Mouse (Mus musculus) neural tube, embryonic 11.5 days (tissue): ENCODE results near the gene Grtp1. TPM values are rescaled to one million over a fixed set of nuclear protein-coding genes. Genes with fewer than 3 reads are reported as not detected.

Source experiments
- ATAC-seq: fragments of 200-750 bp; cut with Nextera tagmentation; 2 replicates; pipeline ENCODE4 v1.8.0; 2017; ENCODE audit warnings: moderate number of reproducible peaks, mild to moderate bottlenecking, moderate TSS enrichment, moderate library complexity; ENCODE audit not compliant: insufficient read depth, low FRiP score, low TSS enrichment
- DNase-seq: peaks from one replicate; pipeline ENCODE4 v3.0.0-alpha.2; 2015; ENCODE audit warnings: low spot score
- H3K27ac ChIP-seq: fragments of 300-500 bp; sonication (generic); 2 replicates; pipeline ENCODE4 v1.5.1; 2014; ENCODE audit warnings: low read depth, mild to moderate bottlenecking, low read length
- H3K27me3 ChIP-seq: fragments of 300-500 bp; sonication (generic); 2 replicates; pipeline ENCODE4 v1.6.1; 2014; ENCODE audit warnings: mild to moderate bottlenecking, low read length, mixed read lengths; ENCODE audit not compliant: control insufficient read depth, insufficient read depth
- H3K36me3 ChIP-seq: fragments of 300-500 bp; sonication (generic); 2 replicates; pipeline ENCODE4 v1.6.1; 2014; ENCODE audit warnings: mild to moderate bottlenecking, low read length, moderate library complexity, mixed read lengths; ENCODE audit not compliant: control insufficient read depth, insufficient read depth
- H3K4me1 ChIP-seq: fragments of 300-500 bp; sonication (generic); 2 replicates; pipeline ENCODE4 v1.6.1; 2014; ENCODE audit warnings: low read length, mixed read lengths; ENCODE audit not compliant: control insufficient read depth, insufficient read depth
- H3K4me2 ChIP-seq: fragments of 300-500 bp; sonication (generic); 2 replicates; pipeline ENCODE4 v1.6.1; 2014; ENCODE audit warnings: low read depth, mild to moderate bottlenecking, moderate library complexity
- H3K4me3 ChIP-seq: fragments of 300-500 bp; sonication (generic); 2 replicates; pipeline ENCODE4 v1.5.1; 2014; ENCODE audit warnings: low read depth, low read length
- H3K9ac ChIP-seq: fragments of 300-500 bp; sonication (generic); 2 replicates; pipeline ENCODE4 v1.6.1; 2014; ENCODE audit warnings: mild to moderate bottlenecking, low read length
- H3K9me3 ChIP-seq: fragments of 300-500 bp; sonication (generic); 2 replicates; pipeline ENCODE4 v1.6.1; 2016; ENCODE audit warnings: low read length; ENCODE audit not compliant: control insufficient read depth
- WGBS: fragments of 180-500 bp; shearing (Covaris S2); extraction: QIAGEN DNeasy Blood & Tissue Kit; methylation state at CpG from one replicate; pipeline ENCODE4 v1.1.7; 2014; 5-methylcytosine and 5-hydroxymethylcytosine counted together
- polyA plus RNA-seq: library from polyadenylated mRNA; unstranded; fragments of >200 nt; fragmentation: Nextera tagmentation; extraction: Ambion mirVana; gene quantifications from 2 replicates; pipeline ENCODE4 v1.2.1, GENCODE M21; 2014

Grtp1 gene
- polyA plus RNA-seq, 1 experiment from 2014 or later: 13.8 TPM

DNA sequence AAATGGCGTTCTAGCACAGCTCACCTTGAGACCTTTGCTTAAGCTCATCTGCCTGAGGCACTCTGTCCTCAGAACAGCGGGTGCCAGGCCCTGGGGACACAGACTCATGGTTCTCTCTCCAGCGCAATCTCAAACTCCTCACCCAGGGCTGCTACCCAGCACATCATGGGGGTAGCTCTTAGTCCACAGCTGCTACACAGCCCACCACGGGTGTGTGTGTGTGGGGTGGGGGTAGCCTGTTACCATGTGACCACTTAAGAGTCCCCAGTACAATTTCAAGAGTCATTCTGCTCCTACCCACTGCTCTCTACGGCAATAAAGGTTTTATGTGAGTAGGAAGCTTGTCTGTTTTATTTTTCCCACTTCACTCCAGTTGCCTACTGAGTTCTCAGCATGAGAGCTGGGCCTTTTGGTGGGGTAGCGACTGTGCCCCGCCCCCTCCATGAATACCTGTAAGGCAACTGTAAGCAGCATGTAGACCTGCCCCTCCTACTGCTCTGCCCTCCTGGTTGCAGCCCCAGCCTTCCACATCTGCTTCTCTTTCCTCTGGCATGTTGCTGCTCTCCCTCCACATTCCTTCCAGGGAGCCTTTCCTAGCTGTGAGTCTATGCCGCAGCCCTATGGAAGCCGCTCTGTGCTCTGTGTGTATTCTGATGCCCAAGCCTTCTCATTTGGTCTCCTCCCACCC, 28.6 kb upstream of the Grtp1 start:
- H3K4me3 ChIP-seq: no peak overlapping the region
- H3K4me2 ChIP-seq: no peak overlapping the region
- DNase-seq: no peak
- H3K27ac ChIP-seq: no peak overlapping the region
- WGBS: 39% methylated on average over 9 of the region's 9 CpGs
- H3K4me1 ChIP-seq: no peaks in the 10 kb centered on the region
- H3K9me3 ChIP-seq: no peaks in the 10 kb centered on the region
- no peaks in the 10 kb centered on the region for H3K27me3 ChIP-seq
- no peaks in the 10 kb centered on the region for H3K36me3 ChIP-seq
- ATAC-seq: no peak
- no peak overlapping the region for H3K9ac ChIP-seq

DNA sequence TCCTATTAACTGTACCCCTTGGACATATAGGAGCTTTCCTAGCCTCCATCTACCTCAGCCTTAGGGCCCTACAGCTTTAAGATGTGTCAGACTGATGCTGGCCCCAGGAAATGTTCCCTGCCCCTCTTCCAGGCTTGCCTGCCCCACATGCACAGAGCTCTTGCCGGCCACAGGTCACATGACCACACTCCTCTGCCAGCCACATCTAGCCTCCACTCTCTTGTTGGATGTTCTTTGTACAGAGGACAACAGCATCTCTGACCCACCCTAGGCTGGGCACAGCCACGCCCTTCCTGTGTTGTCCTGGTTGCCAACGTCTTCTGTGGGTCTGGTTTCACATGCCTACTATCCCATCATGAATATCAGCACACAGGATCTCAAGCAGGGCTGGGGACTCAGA, 26.8 kb upstream of the Grtp1 start:
- Histone ChIP-seq H3K9me3 (no peaks in the 10 kb centered on the region), H3K27me3 (no peaks in the 10 kb centered on the region), H3K4me2 (no peak overlapping the region), H3K36me3 (no peaks in the 10 kb centered on the region), H3K4me3 (no peak overlapping the region), H3K27ac (no peak overlapping the region), H3K4me1 (no peaks in the 10 kb centered on the region), H3K9ac (no peak overlapping the region)
- DNase-seq (no peak), ATAC-seq (no peak)
- 78% methylated on average over 3 of the region's 3 CpGs for WGBS

DNA sequence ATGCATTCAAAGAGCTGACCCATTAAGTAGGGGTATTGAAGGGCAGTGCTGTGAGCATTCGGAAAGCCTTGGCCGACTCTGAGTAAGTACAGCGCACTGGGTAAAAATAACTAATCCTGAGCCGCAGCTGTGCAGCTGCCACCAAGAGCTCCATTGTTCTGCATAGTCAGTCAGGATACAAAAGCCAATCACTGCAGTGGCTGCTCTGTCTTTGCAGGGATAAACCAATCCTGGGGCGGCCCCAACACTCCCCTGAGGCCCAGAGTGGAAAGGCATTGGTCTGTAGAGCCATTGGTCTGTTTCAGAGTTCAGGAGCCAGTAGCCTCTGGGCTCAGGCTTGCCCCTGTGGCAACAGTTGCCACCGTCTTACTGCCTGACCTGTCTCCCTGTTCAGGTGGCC, 25.9 kb upstream of the Grtp1 start:
- no peak overlapping the region for H3K27ac ChIP-seq
- no peak for ATAC-seq
- H3K4me3 ChIP-seq: no peak overlapping the region
- no peak overlapping the region for H3K9ac ChIP-seq
- WGBS: 54% methylated on average over 6 of the region's 6 CpGs
- H3K27me3 ChIP-seq: no peaks in the 10 kb centered on the region
- peak; percentile 52 for DNase-seq
- H3K9me3 ChIP-seq: no peaks in the 10 kb centered on the region
- no peaks in the 10 kb centered on the region for H3K36me3 ChIP-seq
- no peaks in the 10 kb centered on the region for H3K4me1 ChIP-seq
- no peak overlapping the region for H3K4me2 ChIP-seq

- Histone ChIP-seq H3K4me3 (no peak overlapping the region), H3K27me3 (no peaks in the 10 kb centered on the region), H3K9ac (no peak overlapping the region), H3K4me2 (no peak overlapping the region), H3K36me3 (no peaks in the 10 kb centered on the region), H3K27ac (no peak overlapping the region), H3K4me1 (no peaks in the 10 kb centered on the region), H3K9me3 (no peaks in the 10 kb centered on the region)
- WGBS: 89% methylated on average over 9 of the region's 9 CpGs
- ATAC-seq: no peak
- no peak for DNase-seq
These were observed 24.0 kb upstream of the Grtp1 start for GRCm38 (mm10) chr8:13224426-13224825.

GRCm38 (mm10) chr8:13218441-13218840, 18.0 kb upstream of the Grtp1 start:
- DNase-seq: no peak
- ATAC-seq: no peak
- Histone ChIP-seq H3K36me3 (no peaks in the 10 kb centered on the region), H3K4me3 (no peak overlapping the region), H3K4me2 (no peak overlapping the region), H3K27ac (no peak overlapping the region), H3K9ac (no peak overlapping the region), H3K4me1 (0 out of 2 replicates have a peak, but pooled peaks cover 2% of the 10 kb centered on the region), H3K27me3 (no peaks in the 10 kb centered on the region), H3K9me3 (no peaks in the 10 kb centered on the region)
- 82% methylated on average over 4 of the region's 4 CpGs for WGBS

GRCm38 (mm10) chr8:13217986-13218385, 17.6 kb upstream of the Grtp1 start:
- Histone ChIP-seq H3K4me3 (no peak overlapping the region), H3K9ac (no peak overlapping the region), H3K4me2 (no peak overlapping the region), H3K9me3 (no peaks in the 10 kb centered on the region), H3K4me1 (0 out of 2 replicates have a peak, but pooled peaks cover 5% of the 10 kb centered on the region), H3K27me3 (no peaks in the 10 kb centered on the region), H3K27ac (no peak overlapping the region), H3K36me3 (no peaks in the 10 kb centered on the region)
- DNase-seq: no peak
- ATAC-seq: no peak

GRCm38 (mm10) chr8:13217093-13217492, 16.7 kb upstream of the Grtp1 start:
- Histone ChIP-seq H3K27ac (no peak overlapping the region), H3K4me3 (no peak overlapping the region), H3K4me1 (0 out of 2 replicates have a peak, but pooled peaks cover 5% of the 10 kb centered on the region), H3K9me3 (no peaks in the 10 kb centered on the region), H3K9ac (no peak overlapping the region), H3K27me3 (no peaks in the 10 kb centered on the region), H3K4me2 (no peak overlapping the region), H3K36me3 (no peaks in the 10 kb centered on the region)
- ATAC-seq (no peak), DNase-seq (no peak)
- 30% methylated on average over 5 of the region's 5 CpGs for WGBS

- no peak overlapping the region for H3K9ac ChIP-seq
- no peak overlapping the region for H3K27ac ChIP-seq
- H3K9me3 ChIP-seq: no peaks in the 10 kb centered on the region
- H3K4me2 ChIP-seq: no peak overlapping the region
- 0 out of 2 replicates have a peak, but pooled peaks cover 5% of the 10 kb centered on the region for H3K4me1 ChIP-seq
- WGBS: 67% methylated on average over 8 of the region's 8 CpGs
- no peaks in the 10 kb centered on the region for H3K36me3 ChIP-seq
- H3K4me3 ChIP-seq: no peak overlapping the region
- DNase-seq (no peak), ATAC-seq (no peak)
- H3K27me3 ChIP-seq: no peaks in the 10 kb centered on the region
These were observed 16.0 kb upstream of the Grtp1 start for GRCm38 (mm10) chr8:13216386-13216785.

GRCm38 (mm10) chr8:13213479-13214268, 13.3 kb upstream of the Grtp1 start:
- Histone ChIP-seq H3K9ac (no peak overlapping the region), H3K4me2 (no peak overlapping the region), H3K27me3 (no peaks in the 10 kb centered on the region), H3K36me3 (no peaks in the 10 kb centered on the region), H3K4me1 (0 out of 2 replicates have a peak, but pooled peaks cover 5% of the 10 kb centered on the region), H3K4me3 (no peak overlapping the region), H3K27ac (no peak overlapping the region), H3K9me3 (no peaks in the 10 kb centered on the region)
- ATAC-seq (peak; percentile 50; the same call in 1 of the 2 replicates), DNase-seq (peak; percentile 87)
- WGBS: 20% methylated on average over 10 of the region's 10 CpGs
